Mouse (Mus musculus) ES-Bruce4 (cell line): Measurements from ENCODE around the gene Psmc3. TPM values are rescaled to one million over a fixed set of nuclear protein-coding genes. Genes with fewer than 3 reads are reported as not detected.
"Not testable (repeated sequence)": the region's sequence is repeated elsewhere in the genome, so short reads cannot be mapped to it uniquely, and the experiment has no call there.

Source experiments
- H3K27ac ChIP-seq: 2 replicates; pipeline ENCODE4 v1.5.1; 2012; ENCODE audit warnings: low read length, inconsistent platforms; ENCODE audit not compliant: insufficient read depth
- H3K27me3 ChIP-seq: 2 replicates; pipeline ENCODE4 v1.6.1; 2012; ENCODE audit warnings: mild to moderate bottlenecking, low read length, inconsistent platforms; ENCODE audit not compliant: control insufficient read depth, poor library complexity, insufficient read depth, severe bottlenecking
- H3K36me3 ChIP-seq: 2 replicates; pipeline ENCODE4 v1.6.1; 2012; ENCODE audit warnings: inconsistent platforms, mild to moderate bottlenecking, low read length, moderate library complexity; ENCODE audit not compliant: control insufficient read depth, poor library complexity, insufficient read depth, severe bottlenecking
- H3K4me1 ChIP-seq: one replicate; pipeline ENCODE4 v1.8.1; 2011; ENCODE audit warnings: low read length; ENCODE audit not compliant: control insufficient read depth, insufficient read depth
- H3K4me3 ChIP-seq: 2 replicates; pipeline ENCODE4 v1.5.1; 2011; ENCODE audit warnings: low read depth, mild to moderate bottlenecking, low read length
- H3K9ac ChIP-seq: 2 replicates; pipeline ENCODE4 v1.6.1; 2012; ENCODE audit warnings: low read depth, mild to moderate bottlenecking, inconsistent platforms; ENCODE audit not compliant: poor library complexity, severe bottlenecking
- H3K9me3 ChIP-seq: replicated peaks from 2 replicates; pipeline ENCODE4 v1.6.1; 2012; ENCODE audit warnings: mild to moderate bottlenecking, low read length, inconsistent platforms; ENCODE audit not compliant: control insufficient read depth, poor library complexity, insufficient read depth, severe bottlenecking
- CTCF ChIP-seq: IDR thresholded peaks from one replicate; pipeline ENCODE4 v1.8.1; 2011; ENCODE audit warnings: low read depth, low read length
- EP300 ChIP-seq: IDR thresholded peaks from 2 replicates; pipeline ENCODE4 v1.6.1; 2011; ENCODE audit warnings: low read depth, low read length; ENCODE audit not compliant: insufficient read depth
- POLR2A ChIP-seq: IDR thresholded peaks from one replicate; pipeline ENCODE4 v1.8.1; 2011; ENCODE audit warnings: low read length; ENCODE audit not compliant: insufficient read depth
- polyA plus RNA-seq: library from polyadenylated mRNA; stranded (reverse); fragments of >200 nt; gene quantifications from 2 replicates; pipeline ENCODE4 v1.2.4, GENCODE M21; 2011; ENCODE audit warnings: low read depth; ENCODE audit not compliant: missing spikeins, insufficient read depth, insufficient read length

The Psmc3 gene
- polyA plus RNA-seq, 1 experiment, result 183 TPM

GRCm38 (mm10) chr2:91097015-91097414 is 43.2 kb downstream of the Psmc3 start:
- H3K27ac ChIP-seq, result no peak overlapping the region
- no peaks in the 10 kb centered on the region for H3K36me3 ChIP-seq
- H3K9ac ChIP-seq, result no peak overlapping the region
- TF ChIP-seq CTCF (no peak), EP300 (no peak), POLR2A (no peak)
- no peaks in the 10 kb centered on the region for H3K27me3 ChIP-seq
- H3K9me3 ChIP-seq, result no peaks in the 10 kb centered on the region
- no peaks in the 10 kb centered on the region for H3K4me1 ChIP-seq
- H3K4me3 ChIP-seq, result no peak overlapping the region

- Histone ChIP-seq H3K9ac (no peak overlapping the region), H3K27me3 (no peaks in the 10 kb centered on the region), H3K36me3 (no peaks in the 10 kb centered on the region), H3K9me3 (no peaks in the 10 kb centered on the region), H3K27ac (no peak overlapping the region), H3K4me1 (no peaks in the 10 kb centered on the region), H3K4me3 (no peak overlapping the region)
- TF ChIP-seq CTCF (no peak), POLR2A (no peak), EP300 (no peak)
Measured at GRCm38 (mm10) chr2:91098156-91098555, 44.3 kb downstream of the Psmc3 start.

- H3K9me3 ChIP-seq, result no peaks in the 10 kb centered on the region
- no peaks in the 10 kb centered on the region for H3K4me1 ChIP-seq
- H3K27me3 ChIP-seq, result no peaks in the 10 kb centered on the region
- no peak overlapping the region for H3K9ac ChIP-seq
- TF ChIP-seq EP300 (no peak), CTCF (peak; percentile 90), POLR2A (no peak)
- no peaks in the 10 kb centered on the region for H3K36me3 ChIP-seq
- no peak overlapping the region for H3K4me3 ChIP-seq
- H3K27ac ChIP-seq, result no peak overlapping the region
Measured at GRCm38 (mm10) chr2:91101124-91101740, 47.4 kb downstream of the Psmc3 start.

- H3K9ac ChIP-seq, result no peak overlapping the region
- H3K9me3 ChIP-seq, result no peaks in the 10 kb centered on the region
- H3K27ac ChIP-seq, result no peak overlapping the region
- no peak overlapping the region for H3K4me3 ChIP-seq
- no peaks in the 10 kb centered on the region for H3K4me1 ChIP-seq
- no peaks in the 10 kb centered on the region for H3K27me3 ChIP-seq
- H3K36me3 ChIP-seq, result no peaks in the 10 kb centered on the region
- no peak for TF ChIP-seq POLR2A
Measured at GRCm38 (mm10) chr2:91108156-91108555, 54.3 kb downstream of the Psmc3 start.

- Histone ChIP-seq H3K36me3 (no peaks in the 10 kb centered on the region), H3K27ac (no peak overlapping the region), H3K9me3 (no peaks in the 10 kb centered on the region), H3K27me3 (no peaks in the 10 kb centered on the region), H3K4me3 (no peak overlapping the region), H3K4me1 (no peaks in the 10 kb centered on the region), H3K9ac (no peak overlapping the region)
- no peak for TF ChIP-seq POLR2A
- no peak for TF ChIP-seq EP300
- TF ChIP-seq CTCF, result no peak
Measured at GRCm38 (mm10) chr2:91109241-91109640, 55.4 kb downstream of the Psmc3 start.

- no peaks in the 10 kb centered on the region for H3K27me3 ChIP-seq
- H3K4me1 ChIP-seq, result no peaks in the 10 kb centered on the region
- no peak overlapping the region for H3K9ac ChIP-seq
- no peak for TF ChIP-seq CTCF
- no peak for TF ChIP-seq EP300
- no peak for TF ChIP-seq POLR2A
- no peaks in the 10 kb centered on the region for H3K9me3 ChIP-seq
- H3K4me3 ChIP-seq, result no peak overlapping the region
- H3K27ac ChIP-seq, result no peak overlapping the region
- no peaks in the 10 kb centered on the region for H3K36me3 ChIP-seq
Measured at GRCm38 (mm10) chr2:91109807-91110385, 56.1 kb downstream of the Psmc3 start.

GRCm38 (mm10) chr2:91110429-91110828 is 56.6 kb downstream of the Psmc3 start:
- H3K27ac ChIP-seq, result no peak overlapping the region
- H3K27me3 ChIP-seq, result no peaks in the 10 kb centered on the region
- no peaks in the 10 kb centered on the region for H3K36me3 ChIP-seq
- TF ChIP-seq EP300, result no peak
- no peak for TF ChIP-seq POLR2A
- TF ChIP-seq CTCF, result no peak
- H3K4me1 ChIP-seq, result no peaks in the 10 kb centered on the region
- H3K9me3 ChIP-seq, result no peaks in the 10 kb centered on the region
- no peak overlapping the region for H3K4me3 ChIP-seq
- no peak overlapping the region for H3K9ac ChIP-seq

GRCm38 (mm10) chr2:91111832-91112231 is 58.0 kb downstream of the Psmc3 start:
- H3K36me3 ChIP-seq, H3K9ac ChIP-seq, H3K27ac ChIP-seq, H3K4me3 ChIP-seq, H3K9me3 ChIP-seq, H3K4me1 ChIP-seq, H3K27me3 ChIP-seq: not testable (repeated sequence)
